Comparison of ENCODE assay signal across 25 mouse cellular contexts in genomic region chr9:52052221-52052620, GRCm38 (mm10).
"Had no signal": no experiment of that assay in that cellular context is flagged by ENCODE, and none has a peak within 500 bp of the region (broad histone marks: within the 10 kb centered on the region; RNA-seq: fewer than 3 reads in every experiment).

No protein-coding gene starts in this region.

- H3K9me3 ChIP-seq: heart, embryonic 10.5 days; hindbrain, embryonic 10.5 days; hindbrain, embryonic 12.5 days; intestine, embryonic 15.5 days; limb, embryonic 10.5 days; limb, embryonic 12.5 days; liver, embryonic 12.5 days had no signal

- ATAC-seq: forebrain, embryonic 16.5 days; hindbrain, embryonic 16.5 days; inflammation-experienced regulatory T-cells, adult 6 months; intestine, embryonic 15.5 days; intestine, postnatal 0 days; liver, embryonic 12.5 days had no signal

- H3K27ac ChIP-seq: gastrocnemius, adult 2 months; heart, adult 2 months; heart, embryonic 10.5 days; hindbrain, embryonic 10.5 days; hindbrain, embryonic 12.5 days; hindbrain, embryonic 14.5 days; intestine, embryonic 15.5 days; layer of hippocampus, adult 2 months; left cerebral cortex, adult 2 months; limb, embryonic 10.5 days; limb, embryonic 12.5 days; liver, embryonic 12.5 days; liver, embryonic 14.5 days had no signal

- H3K4me2 ChIP-seq: hindbrain, embryonic 12.5 days; hindbrain, embryonic 14.5 days; intestine, embryonic 15.5 days; limb, embryonic 12.5 days; liver, embryonic 12.5 days had no signal

- H3K4me3 ChIP-seq: gastrocnemius, adult 2 months; heart, adult 2 months; heart, embryonic 10.5 days; hindbrain, embryonic 10.5 days; hindbrain, embryonic 12.5 days; intestine, embryonic 15.5 days; layer of hippocampus, adult 2 months; left cerebral cortex, adult 2 months; limb, embryonic 10.5 days; limb, embryonic 12.5 days; liver, embryonic 12.5 days had no signal

- H3K9ac ChIP-seq: hindbrain, embryonic 12.5 days; hindbrain, embryonic 14.5 days; intestine, embryonic 15.5 days; limb, embryonic 12.5 days; liver, embryonic 12.5 days; liver, embryonic 14.5 days had no signal

- H3K27me3 ChIP-seq: hindbrain, embryonic 12.5 days; intestine, embryonic 15.5 days; limb, embryonic 12.5 days; liver, embryonic 12.5 days had no signal

- DNase-seq: gastrocnemius, adult 2 months; gastrocnemius, postnatal 10 days; gastrocnemius, postnatal 25 days; heart, adult 2 months; heart, postnatal 10 days; kidney, adult 18-20 months; kidney, adult 8-10 months; kidney, postnatal 10 days; kidney, postnatal 25 days; kidney, postnatal 4 days had no signal

- H3K36me3 ChIP-seq: heart, embryonic 10.5 days; hindbrain, embryonic 10.5 days; hindbrain, embryonic 12.5 days; intestine, embryonic 15.5 days; limb, embryonic 10.5 days; limb, embryonic 12.5 days; liver, embryonic 12.5 days had no signal
